Mouse (Mus musculus) erythroblast, embryonic 14.5 days (primary cell): ENCODE measurements around the gene Iqsec1.

Source experiments
- GATA1 ChIP-seq: IDR thresholded peaks from 2 replicates; pipeline ENCODE4 v1.6.1; 2012; ENCODE audit warnings: low read length, inconsistent platforms, mixed read lengths
- TAL1 ChIP-seq: IDR thresholded peaks from 3 replicates; pipeline ENCODE4 v1.6.1; 2012; ENCODE audit warnings: low read length, inconsistent platforms, mixed read lengths

DNA sequence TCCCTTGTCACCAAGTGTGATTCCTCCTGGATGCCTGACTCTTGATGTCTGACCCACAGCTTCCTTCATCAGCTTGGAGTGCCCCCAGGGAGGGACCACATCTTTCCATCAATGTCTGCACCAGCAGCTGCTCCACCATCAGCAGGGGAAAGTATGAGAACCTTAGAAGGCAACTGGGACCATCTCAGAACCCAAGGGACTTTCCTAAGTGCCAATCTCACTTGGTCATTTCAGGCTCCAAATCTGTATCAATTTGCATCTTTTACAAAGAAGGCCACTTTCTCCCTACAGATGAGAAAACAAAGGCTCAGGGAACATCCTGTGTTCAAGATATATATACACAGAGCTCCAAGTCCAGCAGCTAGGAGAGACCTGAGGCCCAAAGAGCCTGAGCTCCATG is 205.3 kb downstream of the Iqsec1 start:
- TF ChIP-seq TAL1 (no peak), GATA1 (no peak)
